In the genomic region with DNA sequence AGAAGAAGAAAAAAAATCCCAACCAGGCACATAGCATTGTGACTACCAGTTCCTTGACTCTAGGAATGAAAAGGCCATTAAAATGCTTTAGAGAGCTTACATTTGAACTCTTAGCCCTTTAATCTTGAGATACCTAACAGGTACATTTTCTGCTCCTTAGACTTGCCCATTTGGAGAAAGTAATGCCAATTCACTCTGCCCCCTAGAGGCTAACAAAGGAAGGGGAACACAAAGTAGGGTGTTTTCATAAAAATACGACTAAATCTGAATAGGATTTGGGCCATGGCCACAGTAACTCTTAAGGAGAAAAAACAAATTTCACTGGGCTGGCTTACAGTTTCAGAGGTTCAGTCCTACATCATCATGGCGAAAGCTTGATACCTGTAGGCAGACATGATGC, we compare ENCODE assay signal across 17 mouse cellular contexts.
A peak's percentile ranks its signal among the peaks of the same experiment; 100 is the strongest.
DNase-seq lines count a peak whose midpoint lies in the region; ATAC-seq and TF ChIP-seq lines count a peak whose summit lies in the region.
"Had no signal": no experiment of that assay in that cellular context is flagged by ENCODE, and none has a peak within 500 bp of the region (broad histone marks: within the 10 kb centered on the region; RNA-seq: fewer than 3 reads in every experiment).

No protein-coding gene starts in this region.

- no peak overlapping the region for H3K4me3 ChIP-seq in heart, postnatal 0 days (ENCODE audit: low read depth, low read length)
- H3K4me3 ChIP-seq in lung, embryonic 14.5 days (ENCODE audit: low read depth, low read length) = no peak overlapping the region
- H3K4me3 ChIP-seq: erythroblast, embryonic 14.5 days; kidney, embryonic 15.5 days; liver, embryonic 13.5 days; midbrain, embryonic 12.5 days had no signal

- intact Hi-C loops in left cerebral cortex, postnatal 4 days (cut with DNase I) = no loop called here

- no peaks in the 10 kb centered on the region for H3K4me1 ChIP-seq in heart, postnatal 0 days (ENCODE audit: control insufficient read depth, insufficient read depth)
- H3K4me1 ChIP-seq in lung, embryonic 14.5 days (ENCODE audit: insufficient read depth) = no peaks in the 10 kb centered on the region
- H3K4me1 ChIP-seq: kidney, embryonic 15.5 days; liver, embryonic 13.5 days had no signal

- H3K9me3 ChIP-seq in heart, postnatal 0 days (replicated peaks; ENCODE audit: control insufficient read depth, low read length) = no peaks in the 10 kb centered on the region
- no peaks in the 10 kb centered on the region for H3K9me3 ChIP-seq in lung, embryonic 14.5 days (ENCODE audit: low read depth, low read length)
- H3K9me3 ChIP-seq: kidney, embryonic 15.5 days; liver, embryonic 13.5 days; midbrain, embryonic 12.5 days had no signal

- ATAC-seq in heart, postnatal 0 days (ENCODE audit: insufficient read depth, low read depth) = no peak
- no peak for ATAC-seq in lung, embryonic 14.5 days (ENCODE audit: insufficient read depth)
- ATAC-seq: forebrain, embryonic 16.5 days had no signal

- TF ChIP-seq CTCF in heart, postnatal 0 days (IDR thresholded peaks at IDR 0.05; ENCODE audit: low read depth) = peak; percentile 22; the same call in 1 of the 2 replicates
- peak; percentile 31 for TF ChIP-seq CTCF in lung, embryonic 14.5 days (IDR thresholded peaks at IDR 0.05; ENCODE audit: low read depth)

- H3K27ac ChIP-seq in heart, postnatal 0 days (ENCODE audit: low read depth) = no peak overlapping the region
- no peak overlapping the region for H3K27ac ChIP-seq in lung, embryonic 14.5 days (ENCODE audit: low read depth)
- H3K27ac ChIP-seq: kidney, embryonic 15.5 days; liver, embryonic 13.5 days; midbrain, embryonic 12.5 days had no signal

- H3K36me3 ChIP-seq in heart, postnatal 0 days (replicated peaks; ENCODE audit: control insufficient read depth, insufficient read depth, low read length) = peaks cover 70% of the 10 kb centered on the region
- H3K36me3 ChIP-seq in lung, embryonic 14.5 days (ENCODE audit: insufficient read depth) = peaks cover 19% of the 10 kb centered on the region
- H3K36me3 ChIP-seq: liver, embryonic 13.5 days had no signal

- H3K27me3 ChIP-seq in heart, postnatal 0 days (ENCODE audit: control insufficient read depth, insufficient read depth, low read length) = no peaks in the 10 kb centered on the region
- no peaks in the 10 kb centered on the region for H3K27me3 ChIP-seq in lung, embryonic 14.5 days (ENCODE audit: insufficient read depth, low read length)
- H3K27me3 ChIP-seq: kidney, embryonic 15.5 days; liver, embryonic 13.5 days; midbrain, embryonic 12.5 days had no signal

- TF ChIP-seq EP300 in heart, postnatal 0 days (IDR thresholded peaks at IDR 0.05; ENCODE audit: low read depth) = no peak

- WGBS in heart, postnatal 0 days = 91% methylated on average over 2 of the region's 2 CpGs
- WGBS in lung, embryonic 14.5 days = 88% methylated on average over 2 of the region's 2 CpGs

- no peak overlapping the region for H3K4me2 ChIP-seq in heart, postnatal 0 days (ENCODE audit: low read depth, low read length)
- H3K4me2 ChIP-seq in lung, embryonic 14.5 days = no peak overlapping the region
- H3K4me2 ChIP-seq: kidney, embryonic 15.5 days; liver, embryonic 13.5 days; midbrain, embryonic 12.5 days had no signal

- H3K9ac ChIP-seq in heart, postnatal 0 days (replicated peaks; ENCODE audit: low read depth, low read length) = no peak overlapping the region
- H3K9ac ChIP-seq in lung, embryonic 14.5 days = no peak overlapping the region
- H3K9ac ChIP-seq: kidney, embryonic 15.5 days; liver, embryonic 13.5 days; midbrain, embryonic 12.5 days had no signal

- DNase-seq in heart, postnatal 0 days (ENCODE audit: low spot score) = no peak
- DNase-seq in heart, adult 11 months = no peak
- DNase-seq in lung, embryonic 14.5 days = no peak
- no peak for DNase-seq in lung, postnatal 36 days
- peak; percentile 36 for DNase-seq in CD4-positive helper T cell, adult 2 months (ENCODE audit: low read depth, low spot score)
- peak; percentile 24 for DNase-seq in R1 (ENCODE audit: low read depth, low spot score)
- DNase-seq in embryo, embryonic 11 days = no peak
- DNase-seq in left cerebral cortex, postnatal 4 days = no peak
- DNase-seq: adrenal gland, postnatal 36 days; cerebellum, postnatal 14 days; heart, postnatal 14 days; liver, embryonic 13.5 days; spleen, adult 18-20 months had no signal

Comparison
In these comparisons a context has a peak if more than half of its experiments do, and no peak if none do; other contexts are left out.
1. DNase-seq: peak in CD4-positive helper T cell, adult 2 months (single experiment) and R1 (single experiment); none in heart, postnatal 0 days (single experiment), heart, adult 11 months (single experiment), lung, embryonic 14.5 days (single experiment), lung, postnatal 36 days (single experiment), embryo, embryonic 11 days (single experiment) and left cerebral cortex, postnatal 4 days (single experiment).